Mouse (Mus musculus) olfactory bulb, adult 2 months (tissue): ENCODE results near the gene Fryl. TPM values are rescaled to one million over a fixed set of nuclear protein-coding genes. Genes with fewer than 3 reads are reported as not detected.
A peak's percentile ranks its signal among the peaks of the same experiment; 100 is the strongest.

ENCODE experiments used
- H3K27ac ChIP-seq: fragments of 200-500 bp; 2 replicates; pipeline ENCODE4 v1.5.1; 2012; ENCODE audit warnings: low read depth, low read length; ENCODE audit not compliant: insufficient read depth
- H3K4me1 ChIP-seq: fragments of 200-500 bp; 2 replicates; pipeline ENCODE4 v1.6.1; 2012; ENCODE audit warnings: low read length; ENCODE audit not compliant: control insufficient read depth, insufficient read depth
- H3K4me3 ChIP-seq: fragments of 200-500 bp; 2 replicates; pipeline ENCODE4 v1.5.1; 2012; ENCODE audit warnings: mild to moderate bottlenecking, low read depth, low read length, moderate library complexity; ENCODE audit not compliant: insufficient read depth
- CTCF ChIP-seq: fragments of 200-500 bp; IDR thresholded peaks from 2 replicates; pipeline ENCODE4 v1.5.1; 2012; ENCODE audit warnings: low read depth, mild to moderate bottlenecking, low read length, moderate library complexity; ENCODE audit not compliant: insufficient read depth
- POLR2A ChIP-seq: fragments of 200-500 bp; IDR thresholded peaks from 2 replicates; pipeline ENCODE4 v1.6.1; 2012; ENCODE audit warnings: mild to moderate bottlenecking, low read depth, low read length, moderate library complexity; ENCODE audit not compliant: insufficient read depth
- WGBS: fragments of 180-500 bp; shearing (Covaris S2); methylation state at CpG from one replicate; pipeline ENCODE4 v1.1.7; 2018; 5-methylcytosine and 5-hydroxymethylcytosine counted together
- polyA plus RNA-seq: library from polyadenylated mRNA; stranded (reverse); fragments of >200 nt; gene quantifications from 2 replicates; pipeline ENCODE4 v1.2.4, GENCODE M21; 2012; ENCODE audit warnings: low replicate concordance; ENCODE audit not compliant: missing spikeins, insufficient read depth, insufficient read length

The Fryl gene
- polyA plus RNA-seq, 1 experiment: not detected

- Histone ChIP-seq H3K4me1 (peaks cover 7% of the 10 kb centered on the region), H3K27ac (no peak overlapping the region), H3K4me3 (no peak overlapping the region)
- 78% methylated on average over 6 of the region's 6 CpGs for WGBS
- TF ChIP-seq CTCF (no peak), POLR2A (no peak)
Measured at GRCm38 (mm10) chr5:73130984-73131383, 125.4 kb downstream of the Fryl start.

GRCm38 (mm10) chr5:73129871-73130270 is 126.5 kb downstream of the Fryl start:
- 29% methylated on average over 5 of the region's 5 CpGs for WGBS
- H3K27ac ChIP-seq: no peak overlapping the region

GRCm38 (mm10) chr5:73119969-73120725 is 136.3 kb downstream of the Fryl start:
- Histone ChIP-seq H3K27ac (no peak overlapping the region), H3K4me3 (no peak overlapping the region), H3K4me1 (no peaks in the 10 kb centered on the region)
- no peak for TF ChIP-seq CTCF
- no peak for TF ChIP-seq POLR2A
- 90% methylated on average over 13 of the region's 13 CpGs for WGBS

More at GRCm38 (mm10) chr5:73129871-73130270, 126.5 kb downstream of the Fryl start:
- TF ChIP-seq CTCF: no peak
- TF ChIP-seq POLR2A: no peak
- Histone ChIP-seq H3K4me3 (no peak overlapping the region), H3K4me1 (peaks cover 10% of the 10 kb centered on the region)

GRCm38 (mm10) chr5:73119524-73119923 is 136.9 kb downstream of the Fryl start:
- TF ChIP-seq CTCF (no peak), POLR2A (no peak)
- WGBS: 95% methylated on average over 5 of the region's 5 CpGs
- no peaks in the 10 kb centered on the region for H3K4me1 ChIP-seq
- H3K27ac ChIP-seq: no peak overlapping the region
- H3K4me3 ChIP-seq: no peak overlapping the region

GRCm38 (mm10) chr5:73118786-73119185 is 137.6 kb downstream of the Fryl start:
- Histone ChIP-seq H3K27ac (no peak overlapping the region), H3K4me3 (no peak overlapping the region), H3K4me1 (no peaks in the 10 kb centered on the region)
- TF ChIP-seq POLR2A: no peak
- TF ChIP-seq CTCF: no peak
- 92% methylated on average over 14 of the region's 14 CpGs for WGBS

GRCm38 (mm10) chr5:73114878-73115277 is 141.5 kb downstream of the Fryl start:
- Histone ChIP-seq H3K4me3 (no peak overlapping the region), H3K27ac (no peak overlapping the region), H3K4me1 (peaks cover 6% of the 10 kb centered on the region; the same call in 1 of the 2 replicates)
- TF ChIP-seq POLR2A (no peak), CTCF (no peak)
- WGBS: 93% methylated on average over 4 of the region's 4 CpGs

GRCm38 (mm10) chr5:73112331-73112730 is 144.1 kb downstream of the Fryl start:
- H3K4me1 ChIP-seq: peaks cover 6% of the 10 kb centered on the region; the same call in 1 of the 2 replicates
- H3K27ac ChIP-seq: no peak overlapping the region
- no peak for TF ChIP-seq CTCF
- TF ChIP-seq POLR2A: no peak
- no peak overlapping the region for H3K4me3 ChIP-seq
- 92% methylated on average over 13 of the region's 13 CpGs for WGBS

GRCm38 (mm10) chr5:73103657-73104056 is 152.8 kb downstream of the Fryl start:
- H3K27ac ChIP-seq: peak overlapping the region; percentile 47; the same call in 1 of the 2 replicates
- peaks cover 9% of the 10 kb centered on the region for H3K4me1 ChIP-seq
- TF ChIP-seq CTCF: no peak
- no peak for TF ChIP-seq POLR2A
- WGBS: 85% methylated on average over 7 of the region's 7 CpGs
- H3K4me3 ChIP-seq: no peak overlapping the region

GRCm38 (mm10) chr5:73102342-73102989 is 154.0 kb downstream of the Fryl start:
- Histone ChIP-seq H3K27ac (peak overlapping the region; percentile 89), H3K4me1 (peaks cover 9% of the 10 kb centered on the region), H3K4me3 (no peak overlapping the region)
- TF ChIP-seq CTCF (no peak), POLR2A (no peak)
- WGBS: 36% methylated on average over 10 of the region's 10 CpGs
